Mouse (Mus musculus) G1E (cell line): ENCODE data around the gene Gm4969.

ENCODE experiments used
- CTCF ChIP-seq: IDR thresholded peaks from 2 replicates; pipeline ENCODE4 v1.5.1; 2012; ENCODE audit warnings: low read depth, low read length, inconsistent platforms, mixed read lengths
- GATA1 ChIP-seq: IDR thresholded peaks from 2 replicates; pipeline ENCODE4 v1.6.1; 2012; ENCODE audit warnings: borderline replicate concordance, low read length, inconsistent platforms, mixed read lengths
- GATA2 ChIP-seq: IDR thresholded peaks from 2 replicates; pipeline ENCODE4 v1.6.1; 2012; ENCODE audit warnings: low read depth, low read length, inconsistent platforms, borderline replicate concordance
- POLR2AphosphoS5 ChIP-seq: IDR thresholded peaks from 2 replicates; pipeline ENCODE4 v1.6.1; 2012; ENCODE audit warnings: low read depth, low read length, inconsistent platforms; ENCODE audit not compliant: insufficient replicate concordance
- TAL1 ChIP-seq: conservative IDR thresholded peaks from 2 replicates; pipeline ENCODE4 v1.6.1; 2012; ENCODE audit warnings: low read depth, low read length, inconsistent platforms, mixed read lengths

DNA sequence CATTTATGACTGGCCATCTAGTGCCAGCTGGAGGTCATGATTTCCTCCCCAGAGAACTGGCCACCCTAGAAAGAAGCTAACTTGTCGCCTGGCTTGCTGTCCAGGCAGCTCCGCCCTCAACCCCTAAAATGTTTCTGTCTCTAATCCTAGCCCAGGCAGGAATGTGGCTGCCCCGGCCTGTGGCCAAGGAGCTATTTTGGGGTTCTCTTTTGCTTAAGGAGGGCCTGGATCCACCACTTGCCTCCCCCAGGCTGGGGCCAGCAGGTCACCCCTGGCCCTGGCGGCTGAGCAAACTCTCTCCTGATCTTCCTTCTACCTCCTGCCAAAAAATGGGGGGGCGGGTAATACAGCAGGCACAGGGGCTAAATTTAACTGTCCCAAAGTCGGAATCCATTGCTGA lies 35.1 kb downstream of the Gm4969 start:
- TF ChIP-seq CTCF (no peak), TAL1 (no peak), GATA1 (no peak), POLR2AphosphoS5 (no peak), GATA2 (no peak)
